In the genomic region with DNA sequence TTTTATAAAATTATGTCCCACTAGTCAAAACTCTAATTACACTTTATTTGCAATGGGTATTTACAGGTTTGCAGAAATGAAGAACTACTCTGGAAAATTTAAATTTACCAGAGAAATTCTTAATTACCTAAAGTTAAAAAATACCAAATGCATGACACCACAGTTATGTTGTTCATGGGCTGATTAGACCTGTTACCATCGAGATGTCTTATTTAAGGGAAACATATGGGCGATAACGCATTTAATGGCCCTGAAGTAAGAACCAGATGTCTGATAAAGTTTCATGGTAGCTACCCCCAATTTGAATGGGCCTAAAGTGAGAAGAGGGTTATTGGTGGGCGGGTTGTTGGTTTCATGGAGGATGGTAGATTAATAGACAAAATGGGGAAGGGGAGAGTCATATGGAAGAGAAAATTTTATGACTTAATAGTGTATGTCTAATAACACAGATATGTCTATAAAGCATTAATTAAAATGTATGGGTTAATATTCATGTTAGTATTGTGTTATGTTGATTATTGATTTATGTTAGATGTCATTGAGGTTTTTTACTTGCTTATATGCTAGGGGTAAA, we compare ENCODE assay signal across 22 mouse cellular contexts.
DNase-seq lines count a peak whose midpoint lies in the region; ATAC-seq lines count a peak whose summit lies in the region.
"Had no signal": no experiment of that assay in that cellular context is flagged by ENCODE, and none has a peak within 500 bp of the region (broad histone marks: within the 10 kb centered on the region; RNA-seq: fewer than 3 reads in every experiment).

No protein-coding gene starts in this region.

- 94% methylated on average over 4 of the region's 4 CpGs for WGBS in midbrain, embryonic 13.5 days

- H3K9me3 ChIP-seq in midbrain, embryonic 13.5 days, result no peaks in the 10 kb centered on the region
- H3K9me3 ChIP-seq: embryonic facial prominence, embryonic 12.5 days; forebrain, embryonic 12.5 days; hindbrain, embryonic 12.5 days had no signal

- H3K27me3 ChIP-seq in midbrain, embryonic 13.5 days, result no peaks in the 10 kb centered on the region
- H3K27me3 ChIP-seq: embryonic facial prominence, embryonic 12.5 days; forebrain, embryonic 12.5 days; heart, embryonic 12.5 days; hindbrain, embryonic 12.5 days; Patski had no signal

- no peak for DNase-seq in frontal cortex, postnatal 14 days (ENCODE audit: low spot score in 2 of 2)
- peak; percentile 19 for DNase-seq in fibroblast of lung, adult 2 months (ENCODE audit: low read depth)
- no peak for DNase-seq in heart, adult 8-10 months (ENCODE audit: low spot score)
- DNase-seq in ovary, postnatal 10 days (ENCODE audit: low spot score), result no peak
- DNase-seq: adrenal gland, postnatal 25 days; B cell, adult 2 months; cerebellum, adult 2 months; cerebellum, postnatal 14 days; forebrain, postnatal 0 days; heart, adult 2 months had no signal

- no peaks in the 10 kb centered on the region for H3K36me3 ChIP-seq in midbrain, embryonic 13.5 days
- H3K36me3 ChIP-seq: embryonic facial prominence, embryonic 12.5 days; forebrain, embryonic 12.5 days; heart, embryonic 12.5 days; hindbrain, embryonic 12.5 days had no signal

- H3K4me3 ChIP-seq in midbrain, embryonic 13.5 days (replicated peaks), result no peak overlapping the region
- H3K4me3 ChIP-seq: embryonic facial prominence, embryonic 12.5 days; forebrain, embryonic 12.5 days; heart, adult 2 months; heart, embryonic 12.5 days; hindbrain, embryonic 12.5 days had no signal

- no peak overlapping the region for H3K9ac ChIP-seq in midbrain, embryonic 13.5 days (replicated peaks)
- H3K9ac ChIP-seq: embryonic facial prominence, embryonic 12.5 days; forebrain, embryonic 12.5 days; forebrain, postnatal 0 days; heart, embryonic 12.5 days; hindbrain, embryonic 12.5 days had no signal

- no peak overlapping the region for H3K27ac ChIP-seq in midbrain, embryonic 13.5 days
- H3K27ac ChIP-seq: embryonic facial prominence, embryonic 12.5 days; forebrain, embryonic 12.5 days; heart, adult 2 months; hindbrain, embryonic 12.5 days had no signal

- H3K4me2 ChIP-seq in midbrain, embryonic 13.5 days (replicated peaks), result no peak overlapping the region
- H3K4me2 ChIP-seq: embryonic facial prominence, embryonic 12.5 days; forebrain, embryonic 12.5 days; heart, embryonic 12.5 days; hindbrain, embryonic 12.5 days had no signal

- ATAC-seq in frontal cortex, adult (ENCODE audit: low TSS enrichment), result peak; percentile 77
- peak; percentile 68 for ATAC-seq in megakaryocyte progenitor cell, adult 5-6 weeks (replicated peaks; ENCODE audit: poor library complexity)
- ATAC-seq in midbrain, embryonic 13.5 days, result no peak
- ATAC-seq: activated CD4-positive, CD25-positive, alpha-beta regulatory T cell, adult 4 months; forebrain, postnatal 0 days; hindbrain, embryonic 16.5 days; inflammation-experienced regulatory T-cells, adult 6 months; intestine, postnatal 0 days; Patski had no signal

- no peaks in the 10 kb centered on the region for H3K4me1 ChIP-seq in midbrain, embryonic 13.5 days (replicated peaks)
- H3K4me1 ChIP-seq: embryonic facial prominence, embryonic 12.5 days; forebrain, embryonic 12.5 days; heart, embryonic 12.5 days; hindbrain, embryonic 12.5 days had no signal
